Comparison of ENCODE assay signal across 12 mouse cellular contexts in genomic region chr12:25248681-25249366, GRCm38 (mm10).
DNase-seq lines count a peak whose midpoint lies in the region; ATAC-seq lines count a peak whose summit lies in the region.
"Had no signal": no experiment of that assay in that cellular context is flagged by ENCODE, and none has a peak within 500 bp of the region (broad histone marks: within the 10 kb centered on the region; RNA-seq: fewer than 3 reads in every experiment).

No protein-coding gene starts in this region.

- no peaks in the 10 kb centered on the region for H3K27me3 ChIP-seq in kidney, embryonic 15.5 days
- H3K27me3 ChIP-seq: CH12.LX; hindbrain, embryonic 13.5 days had no signal

- H3K9ac ChIP-seq in kidney, embryonic 15.5 days: no peak overlapping the region
- H3K9ac ChIP-seq: hindbrain, embryonic 13.5 days had no signal

- H3K9me3 ChIP-seq in kidney, embryonic 15.5 days (replicated peaks): no peaks in the 10 kb centered on the region; the same call in 1 of the 2 replicates

- intact Hi-C loops in gastrocnemius, postnatal 14 days (cut with DNase I; ENCODE audit: low total_unique reads): no loop called here

- no peak overlapping the region for H3K27ac ChIP-seq in kidney, embryonic 15.5 days
- H3K27ac ChIP-seq: gastrocnemius, adult 2 months; hindbrain, embryonic 13.5 days had no signal

- H3K4me2 ChIP-seq in kidney, embryonic 15.5 days: no peak overlapping the region
- H3K4me2 ChIP-seq: hindbrain, embryonic 13.5 days had no signal

- H3K36me3 ChIP-seq in kidney, embryonic 15.5 days: no peaks in the 10 kb centered on the region
- H3K36me3 ChIP-seq: hindbrain, embryonic 13.5 days had no signal

- no peak overlapping the region for H3K4me3 ChIP-seq in kidney, embryonic 15.5 days (replicated peaks)
- H3K4me3 ChIP-seq: gastrocnemius, adult 2 months; hindbrain, embryonic 13.5 days had no signal

- no peak for ATAC-seq in kidney, embryonic 15.5 days (replicated peaks; ENCODE audit: low FRiP score)
- ATAC-seq in granulocyte monocyte progenitor cell, adult 5-6 weeks (replicated peaks; ENCODE audit: poor library complexity, severe bottlenecking): peak; percentile 70

- 61% methylated on average over 13 of the region's 13 CpGs for WGBS in kidney, embryonic 15.5 days

- H3K4me1 ChIP-seq in kidney, embryonic 15.5 days: peaks cover 15% of the 10 kb centered on the region

- DNase-seq in kidney, adult 11 months: peak; percentile 68
- peak; percentile 50 for DNase-seq in Muller cell, postnatal 12 days (ENCODE audit: inconsistent ontology term)
- peak; percentile 42 for DNase-seq in lung, postnatal 25 days (ENCODE audit: low spot score)
- no peak for DNase-seq in testis, postnatal 14 days (ENCODE audit: low spot score)
- DNase-seq in spleen, postnatal 14 days (ENCODE audit: low spot score in 2 of 2): no peak
- DNase-seq in gastrocnemius, postnatal 14 days: no peak
- DNase-seq: cerebellum, adult 11 months; gastrocnemius, adult 2 months had no signal

Comparison
In these comparisons a context has a peak if more than half of its experiments do, and no peak if none do; other contexts are left out.
1. DNase-seq: peak in kidney, adult 11 months (single experiment), Muller cell, postnatal 12 days (single experiment) and lung, postnatal 25 days (single experiment); none in testis, postnatal 14 days (single experiment), spleen, postnatal 14 days (0 of 2) and gastrocnemius, postnatal 14 days (single experiment).